Mouse (Mus musculus) stomach, postnatal 0 days (tissue): ENCODE measurements at regions not wholly inside any gene's neighbourhood (a gene's known extent, or its start where the extent isn't known, plus 50 kb on each side); places are given as distances from the start of the nearest gene placed in this dataset.

ENCODE experiments used
- CTCF ChIP-seq: IDR thresholded peaks from 2 replicates; pipeline ENCODE4 v1.5.1; 2016; ENCODE audit warnings: antibody characterized with exemption, low read depth, mild to moderate bottlenecking, moderate library complexity
- EP300 ChIP-seq: optimal IDR thresholded peaks from 2 replicates; pipeline ENCODE3; 2016; ENCODE audit warnings: antibody characterized with exemption

- TF ChIP-seq CTCF (no peak), EP300 (no peak)
Observed at GRCm38 (mm10) chr15:14795221-14795620, 1621.7 kb upstream of the Cdh6 start.
